Mouse (Mus musculus) cortical plate, adult 2 months (tissue): ENCODE measurements around the gene Zdhhc18.

Experiments used
- CTCF ChIP-seq: fragments of 200-500 bp; IDR thresholded peaks from 2 replicates; pipeline ENCODE4 v1.5.1; 2011; ENCODE audit warnings: mild to moderate bottlenecking, control low read depth, low read length; ENCODE audit not compliant: insufficient read depth; ENCODE audit errors: extremely low read depth
- POLR2A ChIP-seq: fragments of 200-500 bp; IDR thresholded peaks from 2 replicates; pipeline ENCODE4 v1.6.1; 2011; ENCODE audit warnings: mild to moderate bottlenecking, low read length, control low read depth; ENCODE audit not compliant: insufficient read depth; ENCODE audit errors: extremely low read depth

- no peak for TF ChIP-seq CTCF
- TF ChIP-seq POLR2A = no peak
These were observed 82.7 kb downstream of the Zdhhc18 start for GRCm38 (mm10) chr4:133567251-133567650.
